Mouse (Mus musculus): ENCODE data around the gene Rpl3.

DNA sequence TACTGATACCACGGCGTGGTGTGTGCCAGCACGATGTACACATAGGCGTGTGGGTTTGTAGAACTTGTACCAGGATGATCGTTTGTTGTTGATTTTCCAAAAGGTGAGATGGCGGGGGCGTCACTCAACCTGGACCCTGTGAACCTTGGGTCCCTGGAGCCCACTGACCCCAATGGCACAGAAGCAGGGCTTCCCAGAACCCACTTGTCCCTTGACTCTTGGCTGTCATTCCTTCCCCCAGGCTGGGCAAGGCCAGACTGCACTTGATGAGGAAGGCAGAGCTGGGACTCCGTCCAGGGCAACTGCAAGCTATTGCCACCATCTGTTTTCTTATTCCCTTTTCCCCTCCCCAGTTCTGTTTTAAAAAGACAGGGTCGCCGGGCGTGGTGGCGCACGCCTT is 2.5 kb upstream of the Rpl3 start:
- TF ChIP-seq CTCF (IDR thresholded peaks at IDR 0.05; ENCODE audit: low read depth, low read length): no peak
- no peak for TF ChIP-seq GATA1 (IDR thresholded peaks at IDR 0.05; ENCODE audit: borderline replicate concordance, low read length)
- TF ChIP-seq POLR2AphosphoS5 (IDR thresholded peaks at IDR 0.05; ENCODE audit: insufficient replicate concordance, low read depth, low read length): no peak
- no peak for TF ChIP-seq GATA2 (IDR thresholded peaks at IDR 0.05; ENCODE audit: borderline replicate concordance, low read depth, low read length)
- no peak for TF ChIP-seq TAL1 (conservative IDR thresholded peaks at IDR 0.05; ENCODE audit: low read depth, low read length)
